Mouse (Mus musculus) CD4-positive, CD25-positive, alpha-beta regulatory T cell (primary cell): ENCODE measurements around the gene Bnc1. TPM values are rescaled to one million over a fixed set of nuclear protein-coding genes. Genes with fewer than 3 reads are reported as not detected.

Source experiments
- polyA plus RNA-seq: library from polyadenylated mRNA; unstranded; fragments of 100-300 nt; shearing (Covaris generic); gene quantifications from one replicate; pipeline ENCODE4 v1.2.1, GENCODE M21; 2017

Bnc1 gene
- not detected for polyA plus RNA-seq

GRCm38 (mm10) chr7:81992131-81993061, at the start of gene Bnc1:
Bnc1 (minus strand) TSS chr7:81992292.

DNA sequence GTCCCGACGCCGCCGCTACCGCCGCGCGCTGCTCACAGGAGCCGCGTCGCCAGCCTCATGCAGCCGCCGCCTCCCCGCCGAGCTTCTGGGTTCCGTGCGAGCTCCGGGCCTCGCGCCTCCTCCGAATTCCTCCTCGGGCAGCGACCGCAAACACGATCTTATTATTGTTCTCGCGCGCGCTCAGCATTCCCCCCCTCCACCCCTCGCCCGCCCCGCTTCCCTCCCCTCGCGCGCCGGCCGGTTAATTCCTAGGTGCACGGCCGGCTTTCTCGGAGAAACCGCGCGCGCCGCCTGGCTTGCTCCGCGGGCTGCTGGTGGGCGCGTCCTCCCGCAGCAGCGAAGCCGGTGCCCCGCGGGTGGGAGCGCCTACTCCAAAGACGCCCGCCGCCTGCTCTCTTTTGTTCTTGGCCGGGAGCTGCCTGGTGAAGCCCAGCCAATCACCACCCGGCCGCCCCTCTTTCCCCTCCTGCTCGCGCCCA, 57.8 kb downstream of the Bnc1 start, which contains the start of gene Hdgfl3:
Gene Hdgfl3, minus strand, starts transcription at position 207 of the 479 bp plus-strand sequence.

Other genes starting within 250 kb of the Bnc1 start
- gene Ramac, start 229.4 kb downstream of the Bnc1 start, polyA plus RNA-seq, result 148 TPM
- gene 3110040N11Rik, start 202.8 kb downstream of the Bnc1 start, polyA plus RNA-seq, result 63.6 TPM
- 116 TPM for gene Btbd1, start 162.9 kb downstream of the Bnc1 start, polyA plus RNA-seq
- gene Gm10160, start 136.5 kb downstream of the Bnc1 start, polyA plus RNA-seq, result not detected
- 14.4 TPM for gene Tm6sf1, start 133.3 kb downstream of the Bnc1 start, polyA plus RNA-seq
- 15.8 TPM for gene Hdgfl3, start 57.8 kb downstream of the Bnc1 start, polyA plus RNA-seq
- gene Sh3gl3, start 181.5 kb upstream of the Bnc1 start, polyA plus RNA-seq, result 24.2 TPM